ENCODE assay signal across 17 mouse cellular contexts in the genomic region with DNA sequence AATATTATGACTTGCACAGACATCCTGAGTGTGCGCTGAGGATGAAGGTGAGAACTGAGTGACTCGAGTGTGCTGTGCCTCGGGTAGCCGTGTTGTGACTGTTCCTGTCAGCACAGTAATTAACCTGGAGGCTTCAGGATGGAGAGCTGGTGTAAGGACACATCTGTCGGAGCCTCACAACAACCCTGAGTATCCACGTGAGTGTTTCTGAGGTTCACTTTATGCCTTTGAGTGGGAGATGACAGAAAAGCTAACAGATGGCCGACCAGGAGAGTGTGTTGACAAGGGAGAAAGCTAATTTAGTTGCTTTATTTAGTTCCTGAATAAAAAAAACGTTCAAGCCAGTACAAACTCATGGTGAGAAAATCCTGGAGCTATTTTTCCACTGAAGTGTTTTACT. TPM values are rescaled to one million over a fixed set of nuclear protein-coding genes. Genes with fewer than 3 reads are reported as not detected.
DNase-seq lines count a peak whose midpoint lies in the region; ATAC-seq and TF ChIP-seq lines count a peak whose summit lies in the region.
"Had no signal": no experiment of that assay in that cellular context is flagged by ENCODE, and none has a peak within 500 bp of the region (broad histone marks: within the 10 kb centered on the region; RNA-seq: fewer than 3 reads in every experiment).

No protein-coding gene starts in this region.

- peaks cover 57% of the 10 kb centered on the region for H3K27me3 ChIP-seq in heart, embryonic 10.5 days (ENCODE audit: insufficient read depth, poor library complexity, severe bottlenecking)
- H3K27me3 ChIP-seq in forebrain, postnatal 0 days (ENCODE audit: insufficient read depth, low read length) = no peaks in the 10 kb centered on the region
- H3K27me3 ChIP-seq: lung, embryonic 15.5 days; neural tube, embryonic 15.5 days had no signal

- 38% methylated on average over 8 of the region's 8 CpGs for WGBS in heart, embryonic 10.5 days
- 44% methylated on average over 8 of the region's 8 CpGs for WGBS in forebrain, postnatal 0 days

- H3K9me3 ChIP-seq in heart, embryonic 10.5 days = no peaks in the 10 kb centered on the region
- no peaks in the 10 kb centered on the region for H3K9me3 ChIP-seq in forebrain, postnatal 0 days (ENCODE audit: low read length)
- H3K9me3 ChIP-seq: hindbrain, embryonic 10.5 days; lung, embryonic 15.5 days; neural tube, embryonic 15.5 days had no signal

- no peak overlapping the region for H3K27ac ChIP-seq in heart, embryonic 10.5 days
- no peak overlapping the region for H3K27ac ChIP-seq in forebrain, postnatal 0 days (ENCODE audit: low read depth, low read length)
- H3K27ac ChIP-seq: hindbrain, embryonic 10.5 days; kidney, postnatal 0 days; lung, embryonic 15.5 days; neural tube, embryonic 15.5 days had no signal

- no peak for TF ChIP-seq CTCF in forebrain, postnatal 0 days (IDR thresholded peaks at IDR 0.05; ENCODE audit: low read depth)

- no peak overlapping the region for H3K4me3 ChIP-seq in heart, embryonic 10.5 days
- H3K4me3 ChIP-seq in forebrain, postnatal 0 days (ENCODE audit: low read depth, low read length) = no peak overlapping the region
- H3K4me3 ChIP-seq: hindbrain, embryonic 10.5 days; lung, embryonic 15.5 days; neural tube, embryonic 15.5 days had no signal

- no peaks in the 10 kb centered on the region for H3K36me3 ChIP-seq in heart, embryonic 10.5 days
- no peaks in the 10 kb centered on the region for H3K36me3 ChIP-seq in forebrain, postnatal 0 days (ENCODE audit: insufficient read depth)
- H3K36me3 ChIP-seq: hindbrain, embryonic 10.5 days; lung, embryonic 15.5 days; neural tube, embryonic 15.5 days had no signal

- DNase-seq in heart, embryonic 10.5 days (ENCODE audit: low spot score) = peak; percentile 86
- no peak for DNase-seq in heart, postnatal 36 days
- DNase-seq in layer of hippocampus, adult 8-10 months (ENCODE audit: low spot score in 2 of 2) = peak; percentile 35 to 39
- DNase-seq in layer of hippocampus, adult 9-10 months (ENCODE audit: low spot score) = no peak
- peak; percentile 43 for DNase-seq in forebrain, postnatal 0 days
- DNase-seq in right cerebral cortex, postnatal 36 days (ENCODE audit: low spot score in 2 of 2) = peak; percentile 14 to 22
- no peak for DNase-seq in lung, postnatal 10 days
- DNase-seq: cerebellum, adult 18-20 months; gastrocnemius, postnatal 10 days had no signal

- intact Hi-C loops in heart, postnatal 36 days (cut with DNase I) = no loop called here

- H3K9ac ChIP-seq in forebrain, postnatal 0 days = no peak overlapping the region
- H3K9ac ChIP-seq: lung, embryonic 15.5 days; neural tube, embryonic 15.5 days had no signal

- no peak overlapping the region for H3K4me2 ChIP-seq in forebrain, postnatal 0 days (ENCODE audit: low read depth)
- H3K4me2 ChIP-seq: lung, embryonic 15.5 days; neural tube, embryonic 15.5 days had no signal

- peak; percentile 58 for ATAC-seq in forebrain, postnatal 0 days
- ATAC-seq: CD4-positive, CD25-positive, alpha-beta regulatory T cell, adult 4 months had no signal

- H3K4me1 ChIP-seq in heart, embryonic 10.5 days = no peaks in the 10 kb centered on the region
- H3K4me1 ChIP-seq in forebrain, postnatal 0 days (ENCODE audit: insufficient read depth) = no peaks in the 10 kb centered on the region
- H3K4me1 ChIP-seq: hindbrain, embryonic 10.5 days; lung, embryonic 15.5 days; neural tube, embryonic 15.5 days had no signal

RNA-seq across cellular contexts. Expression of gene Prss48, which starts 15.2 kb away (rescaled TPM):
- polyA plus RNA-seq in heart, embryonic 10.5 days (2016; fragmentation: Nextera tagmentation; extraction: Ambion mirVana) = not detected in 2 replicates
- not detected for total RNA-seq in heart, postnatal 36 days (2021)
- total RNA-seq in layer of hippocampus, adult 8-10 months (2022) = not detected
- not detected in 2 replicates for total RNA-seq in forebrain, postnatal 0 days (2014; rRNA removed)
- not detected in 2 replicates for polyA plus RNA-seq in forebrain, postnatal 0 days (2015; fragmentation: Nextera tagmentation; extraction: Ambion mirVana)
- total RNA-seq: gastrocnemius, postnatal 10 days; left cerebral cortex, adult 18-20 months; liver, adult 2 months; megakaryocyte-erythroid progenitor cell, adult 5-6 weeks had no signal
- polyA plus RNA-seq: CD4-positive, CD25-positive, alpha-beta regulatory T cell, adult 4 months; hindbrain, embryonic 10.5 days; kidney, postnatal 0 days; liver, adult 2 months; lung, embryonic 15.5 days; neural tube, embryonic 15.5 days had no signal

RNA-seq across cellular contexts. Expression of gene Sh3d19, which starts 46.6 kb away (rescaled TPM):
- polyA plus RNA-seq in heart, embryonic 10.5 days (2016; fragmentation: Nextera tagmentation; extraction: Ambion mirVana) = 10.4 and 17.7 TPM in 2 replicates
- 10 to 100 TPM; 23.0 to 32.4 TPM for total RNA-seq in heart, postnatal 36 days (2021)
- 10 to 100 TPM; 16.0 to 27.2 (median 19.6) TPM for total RNA-seq in layer of hippocampus, adult 8-10 months (2022)
- total RNA-seq in forebrain, postnatal 0 days (2014; rRNA removed) = 25.1 and 33.4 TPM in 2 replicates
- polyA plus RNA-seq in forebrain, postnatal 0 days (2015; fragmentation: Nextera tagmentation; extraction: Ambion mirVana) = 9.9 and 14.3 TPM in 2 replicates

Comparison
In these comparisons a context has a peak if more than half of its experiments do, and no peak if none do; other contexts are left out.
1. DNase-seq: peak in heart, embryonic 10.5 days (single experiment), layer of hippocampus, adult 8-10 months (2 of 2), forebrain, postnatal 0 days (single experiment) and right cerebral cortex, postnatal 36 days (2 of 2); none in heart, postnatal 36 days (0 of 2), layer of hippocampus, adult 9-10 months (single experiment) and lung, postnatal 10 days (single experiment).